16 mouse cellular contexts compared by ENCODE assay signal in genomic region chr5:99218385-99218784, GRCm38 (mm10).
DNase-seq lines count a peak whose midpoint lies in the region; TF ChIP-seq lines count a peak whose summit lies in the region.
"Had no signal": no experiment of that assay in that cellular context is flagged by ENCODE, and none has a peak within 500 bp of the region (broad histone marks: within the 10 kb centered on the region; RNA-seq: fewer than 3 reads in every experiment).

No protein-coding gene starts in this region.

- no peak for TF ChIP-seq CTCF in left cerebral cortex, adult 2 months (IDR thresholded peaks at IDR 0.05)
- TF ChIP-seq CTCF in gastrocnemius, adult 2 months (IDR thresholded peaks at IDR 0.05): no peak

- intact Hi-C loops in gastrocnemius, postnatal 36 days (cut with DNase I): no loop called here
- intact Hi-C loops in left cerebral cortex, postnatal 25 days (cut with DNase I): no loop called here
- intact Hi-C loops in left cerebral cortex, adult 2 months (cut with DNase I): no loop called here
- intact Hi-C loops in gastrocnemius, adult 2 months (cut with DNase I): no loop called here

- no peak overlapping the region for H3K27ac ChIP-seq in left cerebral cortex, adult 2 months
- peak overlapping the region; percentile 48; the same call in 1 of the 2 replicates for H3K27ac ChIP-seq in gastrocnemius, adult 2 months
- H3K27ac ChIP-seq: embryonic facial prominence, embryonic 15.5 days; heart, embryonic 13.5 days; hindbrain, embryonic 13.5 days; layer of hippocampus, adult 2 months; limb, embryonic 15.5 days; lung, embryonic 15.5 days had no signal

- peak; percentile 18 for DNase-seq in gastrocnemius, adult 18-20 months (ENCODE audit: low spot score)
- no peak for DNase-seq in gastrocnemius, postnatal 36 days
- DNase-seq in left cerebral cortex, postnatal 25 days (ENCODE audit: low spot score in 2 of 2): peak; percentile 38 to 75
- no peak for DNase-seq in left cerebral cortex, adult 2 months (ENCODE audit: extremely low spot score in 1 of 2, low spot score in 2 of 2)
- peak; percentile 54 for DNase-seq in Muller cell, postnatal 12 days (ENCODE audit: inconsistent ontology term)
- DNase-seq in gastrocnemius, adult 2 months: peak; percentile 46
- no peak for DNase-seq in adrenal gland, postnatal 14 days
- DNase-seq in adipocyte (ENCODE audit: low spot score): no peak
- DNase-seq: cerebellum, postnatal 25 days; kidney, adult 18-20 months had no signal

- H3K4me3 ChIP-seq in left cerebral cortex, adult 2 months: no peak overlapping the region
- no peak overlapping the region for H3K4me3 ChIP-seq in gastrocnemius, adult 2 months
- H3K4me3 ChIP-seq: embryonic facial prominence, embryonic 15.5 days; heart, embryonic 13.5 days; hindbrain, embryonic 13.5 days; layer of hippocampus, adult 2 months; limb, embryonic 15.5 days; lung, embryonic 15.5 days had no signal

Comparison
In these comparisons a context has a peak if more than half of its experiments do, and no peak if none do; other contexts are left out.
1. DNase-seq: peak in gastrocnemius, adult 18-20 months (single experiment), left cerebral cortex, postnatal 25 days (2 of 2), Muller cell, postnatal 12 days (single experiment) and gastrocnemius, adult 2 months (single experiment); none in gastrocnemius, postnatal 36 days (0 of 2), left cerebral cortex, adult 2 months (0 of 2), adrenal gland, postnatal 14 days (single experiment) and adipocyte (single experiment).